Mouse (Mus musculus) right cerebral cortex, postnatal 25 days (tissue): ENCODE results near the gene Eipr1.
"Not testable (repeated sequence)": the region's sequence is repeated elsewhere in the genome, so short reads cannot be mapped to it uniquely, and the experiment has no call there.

Experiments used
- DNase-seq: peaks from one replicate; pipeline ENCODE4 v3.0.0; 2022

The Eipr1 gene

GRCm38 (mm10) chr12:28896577-28896976 is 145.0 kb downstream of the Eipr1 start:
- no peak for DNase-seq

GRCm38 (mm10) chr12:28898307-28898706 is 146.7 kb downstream of the Eipr1 start:
- DNase-seq: no peak

GRCm38 (mm10) chr12:28899696-28900095 is 148.1 kb downstream of the Eipr1 start:
- DNase-seq: no peak

GRCm38 (mm10) chr12:28900341-28900740 is 148.7 kb downstream of the Eipr1 start:
- no peak for DNase-seq

GRCm38 (mm10) chr12:28902132-28902531 is 150.5 kb downstream of the Eipr1 start:
- DNase-seq: no peak

- DNase-seq: no peak
Measured at GRCm38 (mm10) chr12:28903082-28903481, 151.5 kb downstream of the Eipr1 start.

GRCm38 (mm10) chr12:28905486-28905885 is 153.9 kb downstream of the Eipr1 start:
- DNase-seq: no peak

- no peak for DNase-seq
Measured at GRCm38 (mm10) chr12:28906016-28906415, 154.4 kb downstream of the Eipr1 start.

- no peak for DNase-seq
Measured at GRCm38 (mm10) chr12:28906809-28907297, 155.2 kb downstream of the Eipr1 start.

- no peak for DNase-seq
Measured at GRCm38 (mm10) chr12:28907814-28908213, 156.2 kb downstream of the Eipr1 start.

GRCm38 (mm10) chr12:28909851-28910250 is 158.2 kb downstream of the Eipr1 start:
- DNase-seq: no peak

GRCm38 (mm10) chr12:28910568-28910967 is 159.0 kb downstream of the Eipr1 start:
- no peak for DNase-seq

- no peak for DNase-seq
Measured at GRCm38 (mm10) chr12:28912351-28912936, 160.8 kb downstream of the Eipr1 start.

GRCm38 (mm10) chr12:28913099-28913498 is 161.5 kb downstream of the Eipr1 start:
- no peak for DNase-seq

GRCm38 (mm10) chr12:28914056-28914455 is 162.5 kb downstream of the Eipr1 start:
- DNase-seq: not testable (repeated sequence)
